Mouse (Mus musculus) cerebellum, adult 18-20 months (tissue): ENCODE data around the gene Myh6.
"Not testable (repeated sequence)": the region's sequence is repeated elsewhere in the genome, so short reads cannot be mapped to it uniquely, and the experiment has no call there.

Source experiments
- DNase-seq, 2 experiments: peaks; one replicate each; pipeline ENCODE4 v3.0.0; 2021

The Myh6 gene

DNA sequence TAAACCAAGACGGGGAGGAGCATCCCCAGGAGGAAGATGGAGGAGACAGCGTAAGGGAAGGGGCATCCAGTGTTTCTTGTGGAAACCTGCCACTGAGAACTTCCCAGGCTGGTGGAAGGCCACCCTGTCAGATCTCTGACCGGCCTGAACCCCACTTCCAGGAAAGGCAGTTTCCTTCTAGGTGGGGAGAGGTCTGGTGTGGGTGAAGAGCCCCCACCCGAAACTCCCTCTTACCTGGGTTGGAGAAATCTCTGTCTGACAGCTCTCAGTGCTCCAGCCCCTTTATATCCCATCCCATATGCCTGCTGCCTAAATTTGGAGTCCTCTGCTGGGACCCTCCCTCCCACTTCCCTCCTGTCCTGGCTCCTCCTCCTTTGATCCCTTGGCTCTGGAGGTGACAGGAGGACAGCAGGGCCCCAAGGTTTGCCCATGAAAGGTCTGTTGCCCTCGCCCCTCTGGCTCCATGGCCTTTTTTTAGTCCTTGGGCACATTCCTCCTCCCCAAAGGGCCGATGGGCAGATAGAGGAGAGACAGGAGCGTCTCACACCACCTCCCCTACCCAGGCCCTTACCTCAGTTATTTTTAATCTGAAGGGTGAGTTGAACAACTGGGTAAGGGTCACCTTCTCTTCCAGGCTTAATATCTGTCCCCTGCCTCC, at the start of gene Myh6:
Gene Myh6 (minus strand): TSS at position 608 of the 658 bp plus-strand sequence.
- DNase-seq: no peak

GRCm38 (mm10) chr14:55015767-55016111, 49.0 kb upstream of the Myh6 start:
- no peak for DNase-seq

DNA sequence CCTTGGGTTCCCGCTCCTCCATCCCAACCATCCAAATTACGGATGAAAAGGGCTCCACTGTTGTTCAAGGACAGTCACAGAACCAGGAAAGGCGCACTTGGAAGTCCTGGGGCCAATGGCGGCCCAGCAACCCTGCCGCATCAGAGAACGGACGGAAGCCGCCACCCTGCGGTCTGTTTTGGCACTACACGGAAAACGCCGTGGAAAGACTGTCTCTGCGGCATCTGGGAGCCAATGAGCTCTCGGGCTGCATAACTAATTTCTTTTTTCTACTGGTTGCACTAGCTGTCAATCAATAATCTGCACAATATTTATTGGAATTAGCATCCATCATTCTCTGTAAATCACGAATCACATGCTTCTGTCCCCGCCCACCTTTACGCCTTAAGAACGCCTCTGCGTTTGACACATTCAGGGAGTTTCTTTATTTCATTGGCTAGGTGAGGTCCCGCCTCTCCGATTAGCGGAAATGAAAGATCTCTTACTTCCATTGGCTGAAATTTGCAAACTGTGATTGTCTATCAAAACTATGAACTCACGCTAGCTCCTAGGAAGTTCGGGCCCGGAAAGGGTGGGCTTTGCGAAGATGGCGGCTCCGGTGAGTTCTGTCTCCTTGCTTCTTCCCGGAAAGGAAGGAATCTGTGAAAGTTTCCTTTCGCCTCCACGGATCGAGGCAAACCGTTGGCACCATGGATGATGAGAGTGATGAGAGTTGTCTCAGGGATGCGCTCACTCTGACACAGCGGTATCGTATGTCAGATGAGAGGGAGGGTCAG, 48.5 kb upstream of the Myh6 start, which contains the start of gene Ngdn:
Gene Ngdn (plus strand): TSS at position 464 of the 776 bp plus-strand sequence.
- DNase-seq: peak; percentile 98 to 99

DNA sequence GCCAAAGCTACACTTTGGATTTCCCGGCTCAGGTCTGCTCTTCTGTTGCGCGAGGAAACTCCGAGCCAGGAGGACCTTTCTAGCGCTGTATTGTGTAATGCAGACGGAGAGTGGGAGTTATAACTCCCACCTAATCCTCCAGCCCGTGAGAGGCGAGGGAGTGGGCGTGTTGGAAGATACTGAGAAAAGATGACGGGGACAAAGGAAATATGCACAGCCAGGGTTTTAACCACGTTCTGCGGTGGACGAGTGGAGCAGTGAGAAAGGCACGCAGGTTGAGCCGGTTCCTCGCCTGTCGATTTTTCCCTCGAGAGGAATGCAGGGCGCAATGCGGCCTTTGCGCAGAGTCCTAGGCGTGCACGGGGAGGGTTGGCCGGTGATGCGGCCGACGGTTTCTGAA, 47.9 kb upstream of the Myh6 start:
- no peak for DNase-seq

DNA sequence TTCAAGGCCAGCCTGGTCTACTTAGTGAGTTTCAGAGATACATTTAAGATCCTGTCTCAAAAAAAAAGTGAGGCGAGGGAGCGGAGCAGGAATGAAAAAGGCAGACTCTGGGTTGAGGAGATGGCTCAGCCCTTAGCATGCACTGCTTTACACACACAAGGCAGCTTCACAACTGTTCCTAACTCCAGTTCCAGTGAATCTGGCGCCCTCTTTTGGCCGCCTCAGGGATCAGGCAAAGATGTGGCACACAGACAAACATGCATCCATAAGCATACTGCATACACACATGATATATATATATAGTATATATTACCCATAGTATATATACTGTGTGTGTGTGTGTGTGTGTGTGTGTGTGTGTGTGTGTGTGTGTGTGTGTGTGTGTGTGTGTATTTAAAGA, 44.4 kb upstream of the Myh6 start:
- no peak for DNase-seq

DNA sequence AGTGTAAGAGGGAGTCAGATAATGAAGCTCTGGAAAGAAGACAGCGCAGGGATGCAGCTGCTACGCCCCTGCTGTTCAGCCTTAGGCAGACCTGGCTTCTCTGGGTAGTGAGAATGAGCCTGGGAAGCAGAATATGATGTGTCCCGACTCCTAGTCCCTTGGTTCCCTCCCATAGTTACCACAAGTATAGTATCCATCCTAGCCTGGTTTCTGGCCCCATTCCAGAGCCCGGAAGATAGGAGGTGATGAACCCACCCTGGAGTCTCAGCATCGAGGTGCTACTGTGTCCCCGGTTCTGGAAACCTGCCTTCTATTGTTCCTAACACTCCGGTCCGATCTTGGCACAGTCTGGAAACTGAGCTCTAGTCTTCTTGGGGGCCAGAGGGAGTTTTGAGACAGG, 41.7 kb upstream of the Myh6 start:
- DNase-seq: no peak

GRCm38 (mm10) chr14:55007120-55007908, 40.6 kb upstream of the Myh6 start:
- DNase-seq: no peak

DNA sequence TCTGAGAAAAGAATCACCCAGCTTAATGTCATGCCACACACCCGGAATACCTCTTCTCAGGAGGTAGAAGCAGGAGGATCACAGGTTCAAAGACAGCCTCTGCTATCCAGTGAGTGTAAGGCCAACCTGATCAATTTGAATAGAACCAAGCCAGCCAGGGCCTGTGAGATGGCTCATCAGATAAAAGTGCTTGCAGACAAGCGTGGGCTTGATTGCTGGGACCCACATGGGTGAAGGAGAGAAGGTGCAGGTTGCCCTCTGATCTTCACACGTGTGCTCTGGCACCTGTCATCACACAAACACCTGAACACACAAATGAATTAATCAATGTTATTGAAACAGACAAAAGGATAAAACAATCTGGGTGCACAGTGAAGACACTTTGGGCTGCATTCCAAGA, 39.8 kb upstream of the Myh6 start:
- no peak for DNase-seq

DNA sequence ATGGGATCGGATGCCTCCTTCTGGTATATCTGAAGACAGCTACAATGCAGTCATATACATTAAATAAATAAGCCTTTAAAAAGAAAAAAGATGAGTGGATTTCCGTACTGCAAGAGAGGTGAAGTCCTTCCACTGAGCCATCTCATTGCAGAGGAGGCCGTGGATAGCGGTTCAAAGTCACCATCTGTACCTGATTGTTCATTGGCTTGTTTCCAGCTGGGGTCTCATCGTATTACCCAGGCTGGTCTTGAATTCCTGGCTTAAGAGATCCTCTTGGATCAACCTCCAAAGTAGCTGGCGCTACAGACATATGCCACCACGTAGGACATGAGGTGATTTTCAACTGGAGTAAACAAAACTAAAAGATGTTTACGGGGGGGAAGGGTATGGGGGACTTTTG, 39.2 kb upstream of the Myh6 start:
- no peak for DNase-seq

GRCm38 (mm10) chr14:55005506-55005905, 38.8 kb upstream of the Myh6 start:
- no peak for DNase-seq

GRCm38 (mm10) chr14:55003878-55004855, 37.4 kb upstream of the Myh6 start:
- no peak for DNase-seq

- no peak for DNase-seq
These were observed 36.0 kb upstream of the Myh6 start for GRCm38 (mm10) chr14:55002687-55003120.

DNA sequence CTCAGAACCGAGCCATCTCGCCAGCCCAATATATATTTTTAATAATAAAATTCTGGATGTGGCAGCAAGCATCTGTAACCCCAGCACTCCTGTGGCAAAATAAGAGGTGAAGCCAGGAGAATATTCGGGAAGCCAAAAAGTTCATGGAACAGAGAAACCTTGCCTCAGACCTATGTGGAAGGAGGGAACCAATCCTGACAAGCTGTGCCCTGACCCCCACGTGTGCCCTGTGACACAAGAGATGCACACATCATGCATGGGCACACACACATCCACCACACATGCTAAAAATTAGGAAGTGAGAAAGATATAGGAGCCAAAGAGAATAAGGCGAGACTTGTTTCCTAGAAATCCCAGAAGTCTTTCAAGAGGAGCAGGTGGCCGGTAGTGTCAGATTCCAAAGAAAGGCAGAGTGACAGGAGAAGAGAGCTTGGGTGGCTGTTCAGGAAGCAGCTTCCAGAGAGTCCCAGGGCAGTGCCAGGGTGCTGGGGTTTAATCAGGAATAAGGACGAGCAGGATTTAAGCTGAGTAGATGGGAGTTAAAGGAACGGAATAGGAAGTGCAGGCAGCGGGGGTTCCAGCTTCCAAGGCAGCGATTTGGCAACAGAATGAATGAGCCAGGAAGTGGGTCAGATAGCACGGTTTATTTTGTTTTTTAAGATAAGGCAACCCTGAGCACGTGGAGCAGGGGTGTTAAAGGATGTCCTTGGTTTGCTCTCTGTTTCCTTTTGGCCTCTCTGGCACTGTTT, 35.4 kb upstream of the Myh6 start:
- DNase-seq: no peak

DNA sequence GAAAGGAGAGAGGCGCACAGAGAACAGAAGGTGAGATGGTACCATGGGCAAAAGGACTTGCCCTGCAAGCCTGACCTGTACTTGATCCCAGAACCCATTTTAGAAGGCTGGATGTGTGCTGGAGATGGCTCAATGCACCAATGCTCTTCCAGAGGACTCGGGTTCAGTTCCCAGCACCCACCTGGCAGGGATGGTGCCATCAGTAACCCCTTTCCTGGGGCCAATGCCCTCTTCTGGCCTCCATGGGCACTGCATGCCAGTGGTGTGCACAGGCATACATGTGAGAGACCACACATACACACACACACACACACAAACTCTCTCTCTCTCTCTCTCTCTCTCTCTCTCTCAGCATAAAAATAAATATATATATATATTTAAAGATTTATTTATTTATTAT, 34.7 kb upstream of the Myh6 start:
- DNase-seq: no peak

DNA sequence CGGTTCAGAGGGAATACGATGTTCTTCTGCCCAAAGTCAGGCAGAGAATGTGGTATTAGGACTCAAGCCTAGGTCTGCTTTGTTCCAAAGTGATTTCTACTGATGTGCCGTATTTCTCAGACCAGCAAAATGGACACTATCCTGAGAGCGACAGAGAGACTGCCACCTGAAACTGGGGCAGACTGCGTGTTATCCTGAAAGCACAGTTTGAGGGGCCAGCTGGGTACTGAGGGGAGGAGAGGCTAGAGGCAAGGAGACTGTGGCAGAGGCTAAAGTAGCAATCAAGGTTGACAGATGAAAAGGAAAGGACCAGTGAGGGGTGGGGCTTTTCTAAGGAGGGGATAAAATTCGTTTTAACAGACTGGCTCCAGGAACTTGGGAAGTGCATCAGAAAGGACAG, 34.1 kb upstream of the Myh6 start:
- no peak for DNase-seq

DNA sequence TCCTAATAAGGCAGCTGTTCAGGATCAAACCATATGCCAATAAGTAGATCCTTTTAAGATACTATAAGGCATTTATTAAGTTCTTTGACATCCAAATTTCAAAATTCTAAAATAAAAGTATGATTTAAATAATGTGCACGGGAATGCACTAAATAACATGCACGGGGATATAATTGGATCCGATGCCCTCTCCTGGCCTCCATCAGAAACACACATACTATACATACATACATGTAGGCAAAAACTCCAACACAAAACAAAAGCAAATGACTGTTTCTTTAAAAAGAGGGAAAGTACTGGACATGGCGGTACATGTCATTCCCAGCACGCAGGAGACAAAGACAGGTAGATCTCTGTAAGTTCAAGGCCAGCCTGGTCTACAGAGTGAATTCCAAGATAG, 33.1 kb upstream of the Myh6 start:
- not testable (repeated sequence) for DNase-seq

DNA sequence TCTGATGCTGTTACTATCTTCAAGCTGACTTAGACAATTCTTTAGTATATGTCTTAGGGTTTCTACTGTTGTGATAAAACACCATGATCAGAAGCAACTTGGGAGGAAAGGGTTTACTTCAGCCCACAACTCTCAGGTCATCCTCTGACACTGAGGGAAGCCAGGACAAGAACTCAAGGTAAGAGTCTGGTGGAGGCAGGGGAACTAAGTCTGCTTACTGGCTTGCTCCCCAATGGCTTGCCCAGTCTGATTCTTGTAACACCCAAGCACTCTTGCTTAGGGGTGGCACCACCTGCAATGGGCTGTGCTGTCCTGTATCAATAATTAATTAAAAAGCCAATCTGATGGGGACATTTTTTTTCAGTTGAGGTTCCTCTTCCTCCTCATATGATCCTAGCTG, 32.0 kb upstream of the Myh6 start:
- no peak for DNase-seq

- DNase-seq: no peak
These were observed 30.6 kb upstream of the Myh6 start for GRCm38 (mm10) chr14:54997297-54997696.

DNA sequence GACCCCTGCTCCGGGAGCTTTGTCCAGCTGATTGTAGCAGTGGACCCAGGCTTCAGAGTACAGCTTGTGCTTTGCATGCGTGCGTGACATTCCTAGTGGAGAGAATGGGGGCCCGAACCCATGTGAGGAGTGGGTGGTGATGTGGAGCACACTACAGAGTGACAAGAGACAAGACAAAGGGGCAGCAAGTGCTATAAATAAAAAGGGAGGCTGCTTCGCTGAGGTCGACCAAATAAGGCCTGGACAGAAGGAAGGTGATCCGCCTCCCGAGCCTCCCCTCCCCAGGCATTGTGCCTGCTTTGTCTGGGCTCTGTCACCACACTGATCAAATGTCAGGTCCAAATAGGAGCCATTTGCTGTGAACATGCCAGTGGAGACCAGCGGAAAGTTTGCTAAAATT, 30.1 kb upstream of the Myh6 start:
- DNase-seq: no peak

GRCm38 (mm10) chr14:54995457-54996138, 28.9 kb upstream of the Myh6 start:
- no peak for DNase-seq

DNA sequence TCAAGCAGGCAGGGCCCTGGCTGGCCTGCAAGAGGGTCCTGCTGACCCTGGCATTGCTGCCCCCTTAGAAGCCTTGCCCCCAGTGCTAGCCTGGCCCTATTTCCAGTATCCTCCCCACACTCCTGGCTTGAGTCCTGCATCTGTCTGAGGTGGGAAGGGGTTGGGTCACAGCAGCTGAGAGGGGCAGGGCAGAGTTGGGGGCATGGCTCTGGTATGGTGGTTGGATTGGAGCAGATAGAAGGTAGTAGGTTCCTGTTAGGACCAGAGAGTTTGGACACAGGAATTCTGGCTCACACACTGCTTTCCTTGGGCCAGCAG, 28.1 kb upstream of the Myh6 start:
- DNase-seq: no peak
